Mouse (Mus musculus) megakaryocyte, embryonic 14.5 days (primary cell): Measurements from ENCODE around the gene Gm13697. TPM values are rescaled to one million over a fixed set of nuclear protein-coding genes. Genes with fewer than 3 reads are reported as not detected.

Experiments
- H3K27me3 ChIP-seq: replicated peaks from 2 replicates; pipeline ENCODE3; 2012; ENCODE audit warnings: inconsistent platforms
- H3K36me3 ChIP-seq: replicated peaks from 2 replicates; pipeline ENCODE3; 2012; ENCODE audit warnings: low read length, inconsistent platforms, mixed read lengths
- H3K4me1 ChIP-seq: 2 replicates; pipeline ENCODE4 v1.6.1; 2012; ENCODE audit warnings: inconsistent platforms
- H3K4me3 ChIP-seq: replicated peaks from 2 replicates; pipeline ENCODE3; 2012; ENCODE audit warnings: moderate library complexity, mild to moderate bottlenecking, inconsistent platforms
- H3K9me3 ChIP-seq: 2 replicates; pipeline ENCODE4 v1.6.1; 2012; ENCODE audit warnings: inconsistent platforms
- FLI1 ChIP-seq: IDR thresholded peaks from 2 replicates; pipeline ENCODE4 v1.6.1; 2012; ENCODE audit warnings: low read length, inconsistent platforms, mixed read lengths
- GATA1 ChIP-seq: IDR thresholded peaks from 3 replicates; pipeline ENCODE4 v1.6.1; 2012; ENCODE audit warnings: mixed read lengths, low read length, inconsistent platforms, borderline replicate concordance
- polyA plus RNA-seq: library from polyadenylated mRNA; stranded (reverse); fragments of >175 nt; gene quantifications from 2 replicates; pipeline ENCODE4 v1.2.3, GENCODE M21; 2012; ENCODE audit warnings: low replicate concordance; ENCODE audit not compliant: insufficient read depth

Gene Gm13697
- polyA plus RNA-seq, 1 experiment = 0.66 TPM

DNA sequence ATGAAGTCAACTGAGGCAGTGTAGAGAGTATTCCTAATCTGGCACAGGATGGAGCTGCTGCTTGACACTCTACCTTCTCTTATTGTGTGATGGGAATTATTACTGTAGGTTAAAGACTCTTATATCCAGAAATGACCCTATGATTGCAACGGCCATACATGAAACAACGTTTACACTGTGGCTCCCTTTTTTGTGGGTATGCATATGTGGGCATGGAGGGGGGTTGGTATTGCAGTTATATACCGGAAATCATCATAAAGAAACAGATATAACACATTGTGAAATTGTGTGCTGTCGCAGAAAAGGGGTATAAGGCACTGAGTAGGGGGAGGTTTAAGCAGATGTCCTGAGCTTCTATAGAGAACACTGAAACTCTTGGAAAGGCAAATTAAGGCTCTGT lies 51.5 kb downstream of the Gm13697 start:
- no peak for TF ChIP-seq GATA1
- TF ChIP-seq FLI1 = no peak
- Histone ChIP-seq H3K27me3 (no peaks in the 10 kb centered on the region), H3K9me3 (no peaks in the 10 kb centered on the region), H3K4me3 (no peak overlapping the region), H3K4me1 (peaks cover 14% of the 10 kb centered on the region; the same call in 1 of the 2 replicates), H3K36me3 (no peaks in the 10 kb centered on the region)

Other genes with a start within 250 kb of the Gm13697 start
- not detected in 2 replicates for gene Fam171b, start 172.1 kb upstream of the Gm13697 start, polyA plus RNA-seq
- gene Zswim2, start 43.5 kb upstream of the Gm13697 start, polyA plus RNA-seq = not detected in 2 replicates
- 0.66 TPM in 1 of 2 replicates, not detected in the other for gene Gm13698, start 29.1 kb upstream of the Gm13697 start, polyA plus RNA-seq
- 0.66 TPM in 1 of 2 replicates, not detected in the other for gene Gm13693, start 23.2 kb upstream of the Gm13697 start, polyA plus RNA-seq
- not detected in 2 replicates for gene Gm13695, start 17.4 kb upstream of the Gm13697 start, polyA plus RNA-seq
- gene Gm13696, start 11.6 kb upstream of the Gm13697 start, polyA plus RNA-seq = 0.66 TPM in 1 of 2 replicates, not detected in the other
- gene Gm13694, start 5.8 kb upstream of the Gm13697 start, polyA plus RNA-seq = 0.66 TPM in 1 of 2 replicates, not detected in the other
- gene Gm13691, start 5.8 kb downstream of the Gm13697 start, polyA plus RNA-seq = 0.66 TPM in 1 of 2 replicates, not detected in the other